Mouse (Mus musculus): Measurements from ENCODE around the gene Cdx4.

GRCm38 (mm10) chrX:103329386-103329785 lies 8.2 kb downstream of the Cdx4 start:
- TF ChIP-seq EP300 (IDR thresholded peaks at IDR 0.05) (no peak), CTCF (IDR thresholded peaks at IDR 0.05) (no peak)

Data from lung, postnatal 0 days (tissue).